Mouse (Mus musculus): ENCODE data around the gene Olfr117.
"Not testable (repeated sequence)": the region's sequence is repeated elsewhere in the genome, so short reads cannot be mapped to it uniquely, and the experiment has no call there.

The Olfr117 gene

GRCm38 (mm10) chr17:37663682-37664081 lies at the start of gene Olfr117:
Olfr117 (minus strand) TSS chr17:37663782.
- DNase-seq (ENCODE audit: low spot score in 2 of 2), result no peak

- DNase-seq (ENCODE audit: low spot score in 2 of 2), result not testable (repeated sequence)
Observed at GRCm38 (mm10) chr17:37696264-37696663, 32.7 kb upstream of the Olfr117 start, which contains the start of gene Olfr119. Olfr119 (plus strand) TSS chr17:37696564.

GRCm38 (mm10) chr17:37666688-37667087 lies 3.1 kb upstream of the Olfr117 start, which contains the start of gene Olfr118:
Olfr118 (plus strand) TSS chr17:37666988.
- no peak for DNase-seq (ENCODE audit: low spot score in 2 of 2)

- DNase-seq (ENCODE audit: low spot score in 2 of 2), result no peak
Observed at GRCm38 (mm10) chr17:37627009-37627408, 36.6 kb downstream of the Olfr117 start, which contains the start of the genes Olfr115 and Olfr116. Olfr115 (minus strand) TSS chr17:37627109. Olfr116 (minus strand) TSS chr17:37627199.
